Mouse (Mus musculus) CH12.LX (cell line): ENCODE data around the gene Tfdp2. TPM values are rescaled to one million over a fixed set of nuclear protein-coding genes. Genes with fewer than 3 reads are reported as not detected.

Source experiments
- DNase-seq: peaks from one replicate; pipeline ENCODE4 v3.0.0-alpha.2; 2013; ENCODE audit errors: extremely low read depth
- H3K27ac ChIP-seq: 2 replicates; pipeline ENCODE4 v1.5.1; 2012; ENCODE audit warnings: low read depth, mild to moderate bottlenecking, control low read depth, moderate library complexity; ENCODE audit not compliant: insufficient read depth
- H3K27me3 ChIP-seq: replicated peaks from 2 replicates; pipeline ENCODE3; 2012; ENCODE audit warnings: inconsistent platforms
- H3K36me3 ChIP-seq, 2 experiments: replicated peaks in 1 of 2; 2 replicates each; pipeline versions ENCODE3 to v1.6.1; 2012; ENCODE audit warnings: inconsistent platforms in 1 of 2, low read length in 1 of 2, mild to moderate bottlenecking in 1 of 2, mixed read lengths in 1 of 2, moderate library complexity in 1 of 2; ENCODE audit not compliant: control insufficient read depth in 1 of 2, insufficient read depth in 1 of 2
- H3K4me1 ChIP-seq, 2 experiments: 2 replicates each; pipeline ENCODE4 v1.6.1; 2012; ENCODE audit warnings: inconsistent platforms in 1 of 2, moderate library complexity in 1 of 2; ENCODE audit not compliant: insufficient read depth in 2 of 2, control insufficient read depth in 1 of 2
- H3K4me2 ChIP-seq: 2 replicates; pipeline ENCODE4 v1.6.1; 2012; ENCODE audit warnings: low read depth, mild to moderate bottlenecking, control low read depth; ENCODE audit not compliant: poor library complexity, insufficient read depth, severe bottlenecking
- H3K4me3 ChIP-seq, 3 experiments: fragments of 150-350 bp in 1 of 3; sonication (generic) in 1 of 3; replicated peaks in 1 of 3; 2 replicates each; pipeline versions ENCODE3 to v1.5.1; 2011 to 2012; ENCODE audit warnings: low read depth in 2 of 3, low read length in 2 of 3, mild to moderate bottlenecking in 2 of 3, moderate library complexity in 2 of 3, control low read depth in 1 of 3, improper control_type of control experiment in 1 of 3, inconsistent platforms in 1 of 3, mixed read lengths in 1 of 3; ENCODE audit not compliant: poor library complexity in 1 of 3
- H3K79me2 ChIP-seq: replicated peaks from 2 replicates; pipeline ENCODE4 v1.6.1; 2012; ENCODE audit warnings: mild to moderate bottlenecking, moderate library complexity; ENCODE audit not compliant: control insufficient read depth, poor library complexity, insufficient read depth, severe bottlenecking; ENCODE audit errors: extremely low read depth
- H3K9ac ChIP-seq: 2 replicates; pipeline ENCODE4 v1.6.1; 2012; ENCODE audit warnings: low read depth, mild to moderate bottlenecking, control low read depth, moderate library complexity; ENCODE audit not compliant: insufficient read depth
- H3K9me3 ChIP-seq: replicated peaks from 2 replicates; pipeline ENCODE3; 2012; ENCODE audit warnings: low read length, inconsistent platforms, mixed read lengths
- BHLHE40 ChIP-seq: IDR thresholded peaks from 2 replicates; pipeline ENCODE4 v1.6.1; 2011; ENCODE audit warnings: mild to moderate bottlenecking, low read depth, low read length, improper control_type of control experiment
- CHD1 ChIP-seq: IDR thresholded peaks from 2 replicates; pipeline ENCODE4 v1.6.1; 2012; ENCODE audit warnings: low read depth, low read length, improper control_type of control experiment, inconsistent platforms
- E2F4 ChIP-seq: IDR thresholded peaks from 2 replicates; pipeline ENCODE4 v1.6.1; 2011; ENCODE audit warnings: low read depth, low read length, improper control_type of control experiment; ENCODE audit not compliant: insufficient replicate concordance
- ELF1 ChIP-seq: IDR thresholded peaks from 2 replicates; pipeline ENCODE4 v1.6.1; 2014; ENCODE audit warnings: low read depth, mild to moderate bottlenecking, inconsistent platforms, low read length, improper control_type of control experiment
- EP300 ChIP-seq: IDR thresholded peaks from 2 replicates; pipeline ENCODE4 v1.6.1; 2011; ENCODE audit warnings: low read length, improper control_type of control experiment
- IRF4 ChIP-seq: IDR thresholded peaks from 2 replicates; pipeline ENCODE4 v1.6.1; 2014; ENCODE audit warnings: low read depth, mild to moderate bottlenecking, inconsistent platforms, low read length, improper control_type of control experiment
- JUN ChIP-seq: IDR thresholded peaks from 2 replicates; pipeline ENCODE4 v1.6.1; 2011; ENCODE audit warnings: low read depth, mild to moderate bottlenecking, low read length, improper control_type of control experiment, moderate library complexity; ENCODE audit not compliant: insufficient read depth
- JUND ChIP-seq: conservative IDR thresholded peaks from 2 replicates; pipeline ENCODE4 v1.6.1; 2011; ENCODE audit warnings: low read depth, low read length, improper control_type of control experiment
- KAT2A ChIP-seq: IDR thresholded peaks from 2 replicates; pipeline ENCODE4 v1.6.1; 2012; ENCODE audit warnings: low read length, improper control_type of control experiment, inconsistent platforms; ENCODE audit not compliant: insufficient replicate concordance
- MXI1 ChIP-seq: IDR thresholded peaks from 2 replicates; pipeline ENCODE4 v1.6.1; 2011; ENCODE audit warnings: mild to moderate bottlenecking, low read depth, low read length, improper control_type of control experiment
- NELFE ChIP-seq: IDR thresholded peaks from 2 replicates; pipeline ENCODE4 v1.6.1; 2011; ENCODE audit warnings: low read depth, low read length, improper control_type of control experiment
- NRF1 ChIP-seq: IDR thresholded peaks from 2 replicates; pipeline ENCODE4 v1.6.1; 2014; ENCODE audit warnings: low read depth, mild to moderate bottlenecking, inconsistent platforms, low read length, improper control_type of control experiment, moderate library complexity
- PAX5 ChIP-seq: IDR thresholded peaks from 2 replicates; pipeline ENCODE4 v1.6.1; 2012; ENCODE audit warnings: low read length, inconsistent platforms, mixed read lengths
- POLR2A ChIP-seq: IDR thresholded peaks from 2 replicates; pipeline ENCODE4 v1.6.1; 2011; ENCODE audit warnings: low read depth, mild to moderate bottlenecking, improper control_type of control experiment, low read length
- POLR2AphosphoS2 ChIP-seq: IDR thresholded peaks from 2 replicates; pipeline ENCODE4 v1.6.1; 2011; ENCODE audit warnings: low read depth, low read length, improper control_type of control experiment
- RAD21 ChIP-seq: IDR thresholded peaks from 2 replicates; pipeline ENCODE4 v1.6.1; 2011; ENCODE audit warnings: low read depth, mild to moderate bottlenecking, low read length, improper control_type of control experiment, moderate library complexity
- RCOR1 ChIP-seq: conservative IDR thresholded peaks from 2 replicates; pipeline ENCODE4 v1.6.1; 2012; ENCODE audit warnings: low read depth, mild to moderate bottlenecking, inconsistent platforms, low read length, improper control_type of control experiment
- SIN3A ChIP-seq: IDR thresholded peaks from 2 replicates; pipeline ENCODE4 v1.6.1; 2012; ENCODE audit warnings: low read length, improper control_type of control experiment, inconsistent platforms
- SMC3 ChIP-seq: IDR thresholded peaks from 2 replicates; pipeline ENCODE4 v1.6.1; 2011; ENCODE audit warnings: low read depth, low read length, improper control_type of control experiment
- TCF12 ChIP-seq: IDR thresholded peaks from 2 replicates; pipeline ENCODE4 v1.6.1; 2014; ENCODE audit warnings: low read depth, mild to moderate bottlenecking, inconsistent platforms, low read length, improper control_type of control experiment
- UBTF ChIP-seq: IDR thresholded peaks from 2 replicates; pipeline ENCODE4 v1.6.1; 2012; ENCODE audit warnings: low read depth, mild to moderate bottlenecking, inconsistent platforms, low read length, improper control_type of control experiment, moderate library complexity
- USF1 ChIP-seq: IDR thresholded peaks from 2 replicates; pipeline ENCODE4 v1.6.1; 2014; ENCODE audit warnings: low read depth, mild to moderate bottlenecking, inconsistent platforms, low read length, improper control_type of control experiment
- USF2 ChIP-seq: conservative IDR thresholded peaks from 2 replicates; pipeline ENCODE4 v1.6.1; 2011; ENCODE audit warnings: low read depth, low read length, improper control_type of control experiment
- ZC3H11A ChIP-seq: IDR thresholded peaks from 2 replicates; pipeline ENCODE4 v1.6.1; 2012; ENCODE audit warnings: low read depth, mild to moderate bottlenecking, inconsistent platforms, low read length, improper control_type of control experiment
- ZMIZ1 ChIP-seq: IDR thresholded peaks from 2 replicates; pipeline ENCODE4 v1.6.1; 2012; ENCODE audit warnings: low read depth, mild to moderate bottlenecking, inconsistent platforms, low read length, improper control_type of control experiment
- ZNF384 ChIP-seq: IDR thresholded peaks from 2 replicates; pipeline ENCODE4 v1.6.1; 2012; ENCODE audit warnings: low read depth, low read length, improper control_type of control experiment, inconsistent platforms
- dilution Hi-C: fragments of 300-500 bp; cut with MboI; formaldehyde crosslinking; loops from 2 replicates; pipeline ENCODE4 v1.14.3; 2020; ENCODE audit warnings: low sequenced_read_pairs; ENCODE audit not compliant: extremely low pct_unique_long_range_greater_than_20kb, extremely low pct_ligation_motif_present
- in situ Hi-C: fragments of 300-500 bp; cut with MboI; formaldehyde crosslinking; loops from 3 replicates; pipeline ENCODE4 v1.14.3; 2019; ENCODE audit warnings: low sequenced_read_pairs, low pct_ligation_motif_present, low pct_unique_long_range_greater_than_20kb, mixed read lengths
- polyA plus RNA-seq: library from polyadenylated mRNA; unstranded; fragments of >175 nt; gene quantifications from 2 replicates; pipeline ENCODE4 v1.2.1, GENCODE M21; 2012; ENCODE audit warnings: low read depth; ENCODE audit not compliant: insufficient read length
- total RNA-seq, 2 experiments: library from RNA; depleted of rRNA; stranded (reverse); fragments of 300-350 nt in 1 of 2; fragments of >200 nt in 1 of 2; gene quantifications; 2 replicates each; pipeline ENCODE4 v1.2.3; 2012 to 2014

Tfdp2 gene
- total and polyA plus RNA-seq, 3 experiments: 3.4 to 4.9 (median 4.7) TPM

DNA sequence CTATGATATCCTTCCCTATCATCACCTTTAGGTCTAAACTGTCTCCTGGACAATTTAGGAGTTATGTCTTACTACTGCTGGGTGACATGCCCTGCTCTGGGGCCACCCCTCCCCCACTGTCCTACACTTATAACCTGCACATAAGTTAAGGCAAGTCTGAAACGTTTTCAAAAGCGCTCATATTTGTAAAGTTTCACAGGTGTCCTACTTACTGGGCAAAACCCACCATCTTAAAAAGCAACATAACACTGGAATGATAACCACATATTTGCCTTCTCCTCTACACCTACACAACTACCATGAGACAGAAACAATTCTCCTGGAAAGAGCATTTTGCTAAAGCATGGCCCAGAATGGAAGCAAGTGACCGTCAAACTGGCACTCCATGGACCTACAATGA lies 164.0 kb downstream of the Tfdp2 start:
- no peak for TF ChIP-seq E2F4
- TF ChIP-seq ELF1: no peak
- TF ChIP-seq ZMIZ1: no peak
- no peak for TF ChIP-seq POLR2AphosphoS2
- no peak for TF ChIP-seq EP300
- TF ChIP-seq NELFE: no peak
- no peak for TF ChIP-seq IRF4
- no peak for TF ChIP-seq MXI1
- TF ChIP-seq USF1: no peak
- no peak for TF ChIP-seq KAT2A
- TF ChIP-seq JUND: no peak
- no peak for TF ChIP-seq USF2
- TF ChIP-seq ZC3H11A: no peak
- no peak for TF ChIP-seq PAX5
- TF ChIP-seq, all 38 proteins: peak for 0
- Histone ChIP-seq H3K4me3 (no peak overlapping the region), H3K9me3 (no peaks in the 10 kb centered on the region), H3K4me1 (peaks cover 3 to 36% of the 10 kb centered on the region in 2 experiments; a peak in 3 of 4 replicates), H3K27ac (no peak overlapping the region), H3K9ac (no peak overlapping the region), H3K27me3 (no peaks in the 10 kb centered on the region), H3K36me3 (peaks cover 4 to 35% of the 10 kb centered on the region in 2 experiments), H3K4me2 (no peak overlapping the region), H3K79me2 (peaks cover 48% of the 10 kb centered on the region)
- in situ Hi-C loops (no loop called here), dilution Hi-C loops (no loop called here)
- DNase-seq: no peak

DNA sequence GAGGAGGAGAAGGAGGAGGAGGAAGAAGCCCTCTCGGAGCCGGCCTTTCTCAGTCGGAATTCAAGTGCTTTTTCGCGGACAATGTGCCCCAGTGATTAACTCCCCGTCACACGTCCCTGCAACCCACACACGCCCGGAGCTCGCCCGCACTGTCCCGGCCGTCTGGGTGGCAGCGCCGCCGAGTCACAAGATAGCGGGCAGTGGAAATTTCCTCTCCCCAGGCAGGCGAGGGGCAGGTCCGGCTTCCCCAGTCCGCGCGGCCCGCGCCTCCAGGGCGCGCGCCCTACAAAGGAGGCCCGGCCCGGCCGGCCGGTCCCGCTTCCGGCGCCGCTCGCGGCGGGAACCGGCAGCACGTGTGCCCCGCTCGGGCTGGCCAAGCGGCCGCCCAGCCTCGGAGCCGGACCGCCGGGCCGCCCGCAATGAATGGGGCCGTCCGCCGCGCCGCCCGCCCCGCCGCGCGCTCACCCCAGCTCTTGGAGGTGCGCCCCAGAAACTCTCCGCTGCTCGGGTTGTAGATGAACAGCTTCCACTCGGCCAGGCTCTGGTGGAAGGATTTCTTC lies 167.6 kb downstream of the Tfdp2 start:
- TF ChIP-seq EP300 (no peak), USF2 (no peak), POLR2A (no peak), KAT2A (no peak), ELF1 (0 out of 2 replicates have a peak, but pooled peaks have one; percentile 8), SIN3A (peak; percentile 85), SMC3 (no peak), NRF1 (no peak), POLR2AphosphoS2 (no peak), E2F4 (no peak), MXI1 (peak; percentile 64; the same call in 1 of the 2 replicates), PAX5 (no peak), RCOR1 (no peak), TCF12 (peak; percentile 29; the same call in 1 of the 2 replicates), IRF4 (no peak), CHD1 (no peak), UBTF (peak; percentile 94; the same call in 1 of the 2 replicates), ZNF384 (no peak), BHLHE40 (peak; percentile 46; the same call in 1 of the 2 replicates), JUN (no peak), RAD21 (no peak)
- in situ Hi-C loops: no loop called here
- Histone ChIP-seq H3K4me1 (peaks cover 5 to 32% of the 10 kb centered on the region in 2 experiments), H3K4me3 (peak overlapping the region; percentile 79 to 98 (median 94)), H3K27me3 (no peaks in the 10 kb centered on the region), H3K4me2 (peak overlapping the region; percentile 64; the same call in 1 of the 2 replicates), H3K9me3 (peaks cover 3% of the 10 kb centered on the region), H3K9ac (peak overlapping the region; percentile 79), H3K79me2 (peaks cover 32% of the 10 kb centered on the region), H3K27ac (peak overlapping the region; percentile 82), H3K36me3 (peaks cover 0 to 12% of the 10 kb centered on the region in 2 experiments)
- peak; percentile 41 for DNase-seq
- dilution Hi-C loops: no loop called here
